Mouse (Mus musculus): ENCODE measurements around the gene Olfr410. TPM values are rescaled to one million over a fixed set of nuclear protein-coding genes. Genes with fewer than 3 reads are reported as not detected.

Gene Olfr410
- polyA plus RNA-seq, 1 experiment from 2014 or later = not detected

GRCm38 (mm10) chr11:74328781-74329180, 9.1 kb downstream of the Olfr410 start:
- Histone ChIP-seq H3K27me3 (ENCODE audit: control insufficient read depth, insufficient read depth, low read length) (no peaks in the 10 kb centered on the region), H3K9ac (replicated peaks; ENCODE audit: low read depth, low read length) (no peak overlapping the region), H3K4me2 (replicated peaks; ENCODE audit: low read depth, low read length) (no peak overlapping the region), H3K9me3 (ENCODE audit: control insufficient read depth, low read depth, low read length) (no peaks in the 10 kb centered on the region), H3K4me3 (ENCODE audit: low read depth, low read length) (no peak overlapping the region), H3K27ac (ENCODE audit: low read length) (no peak overlapping the region), H3K36me3 (ENCODE audit: control insufficient read depth, insufficient read depth, low read length) (no peaks in the 10 kb centered on the region), H3K4me1 (ENCODE audit: control insufficient read depth, insufficient read depth, low read length) (no peaks in the 10 kb centered on the region)
- no peak for ATAC-seq (ENCODE audit: insufficient number of reproducible peaks, insufficient read depth, low FRiP score, low read depth)

- H3K4me2 ChIP-seq (replicated peaks; ENCODE audit: low read depth, low read length) = no peak overlapping the region
- no peak overlapping the region for H3K4me3 ChIP-seq (ENCODE audit: low read depth, low read length)
- no peak overlapping the region for H3K9ac ChIP-seq (replicated peaks; ENCODE audit: low read depth, low read length)
- ATAC-seq (ENCODE audit: insufficient number of reproducible peaks, insufficient read depth, low FRiP score, low read depth) = no peak
- H3K4me1 ChIP-seq (ENCODE audit: control insufficient read depth, insufficient read depth, low read length) = no peaks in the 10 kb centered on the region
- H3K27me3 ChIP-seq (ENCODE audit: control insufficient read depth, insufficient read depth, low read length) = no peaks in the 10 kb centered on the region
- no peaks in the 10 kb centered on the region for H3K36me3 ChIP-seq (ENCODE audit: control insufficient read depth, insufficient read depth, low read length)
- no peaks in the 10 kb centered on the region for H3K9me3 ChIP-seq (ENCODE audit: control insufficient read depth, low read depth, low read length)
- H3K27ac ChIP-seq (ENCODE audit: low read length) = no peak overlapping the region
- WGBS = 68% methylated on average over 2 of the region's 2 CpGs
These were observed 11.8 kb downstream of the Olfr410 start for GRCm38 (mm10) chr11:74326044-74326443.

DNA sequence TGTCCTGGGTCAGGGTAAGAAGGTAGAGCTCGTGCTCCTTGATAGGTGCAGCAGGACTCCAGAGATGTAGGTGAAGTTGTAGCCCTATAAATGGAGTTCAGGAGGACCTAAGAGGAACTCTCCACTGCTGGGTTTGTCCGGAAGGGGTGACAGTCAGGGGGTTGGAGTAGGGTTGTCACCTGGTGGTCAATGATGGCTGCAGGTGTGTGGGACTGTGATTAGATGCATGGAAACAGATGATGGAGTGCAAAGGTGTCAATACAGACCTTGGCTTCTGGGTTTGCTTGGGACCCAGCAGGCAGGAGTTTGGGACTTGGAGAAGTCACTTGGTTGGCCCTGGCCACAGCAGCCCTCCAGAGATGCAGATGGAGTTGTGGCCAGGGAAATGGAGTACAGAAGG, 50.6 kb downstream of the Olfr410 start:
- ATAC-seq (ENCODE audit: insufficient number of reproducible peaks, insufficient read depth, low FRiP score, low read depth) = no peak
- no peaks in the 10 kb centered on the region for H3K4me1 ChIP-seq (ENCODE audit: control insufficient read depth, insufficient read depth, low read length)
- no peak overlapping the region for H3K27ac ChIP-seq (ENCODE audit: low read length)
- H3K36me3 ChIP-seq (ENCODE audit: control insufficient read depth, insufficient read depth, low read length) = no peaks in the 10 kb centered on the region
- H3K9me3 ChIP-seq (ENCODE audit: control insufficient read depth, low read depth, low read length) = no peaks in the 10 kb centered on the region
- WGBS = 74% methylated on average over 2 of the region's 2 CpGs
- no peak overlapping the region for H3K4me2 ChIP-seq (replicated peaks; ENCODE audit: low read depth, low read length)
- no peak overlapping the region for H3K9ac ChIP-seq (replicated peaks; ENCODE audit: low read depth, low read length)
- no peak overlapping the region for H3K4me3 ChIP-seq (ENCODE audit: low read depth, low read length)
- H3K27me3 ChIP-seq (ENCODE audit: control insufficient read depth, insufficient read depth, low read length) = no peaks in the 10 kb centered on the region

DNA sequence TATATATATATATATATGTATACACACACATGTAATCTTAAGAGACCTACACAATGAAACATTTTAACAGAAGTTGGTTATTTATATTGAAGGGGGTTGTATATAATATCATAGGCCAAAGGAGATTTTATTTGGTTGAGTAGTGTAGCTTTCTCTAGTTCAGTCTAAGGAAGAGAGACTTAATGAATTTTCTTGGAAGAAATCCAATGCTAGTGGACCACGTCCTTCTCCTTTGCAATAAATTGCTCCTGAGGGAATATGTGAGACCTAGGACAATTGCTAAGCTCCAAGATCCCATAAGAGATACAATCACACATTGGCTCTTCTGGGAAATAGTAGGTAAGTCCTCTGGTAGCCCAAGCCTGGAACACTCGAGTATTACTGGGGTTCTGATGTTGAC, 54.4 kb downstream of the Olfr410 start, which contains the start of gene Olfr59:
Gene Olfr59 (plus strand): TSS at position 301 of the 400 bp plus-strand sequence.
- no peaks in the 10 kb centered on the region for H3K36me3 ChIP-seq (ENCODE audit: control insufficient read depth, insufficient read depth, low read length)
- H3K4me2 ChIP-seq (replicated peaks; ENCODE audit: low read depth, low read length) = no peak within 1 kb of the TSS
- H3K4me3 ChIP-seq (ENCODE audit: low read depth, low read length) = no peak within 1 kb of the TSS
- no peaks in the 10 kb centered on the region for H3K27me3 ChIP-seq (ENCODE audit: control insufficient read depth, insufficient read depth, low read length)
- no peak within 1 kb of the TSS for H3K9ac ChIP-seq (replicated peaks; ENCODE audit: low read depth, low read length)
- ATAC-seq (ENCODE audit: insufficient number of reproducible peaks, insufficient read depth, low FRiP score, low read depth) = no peak
- H3K27ac ChIP-seq (ENCODE audit: low read length) = no peak within 1 kb of the TSS
- WGBS = 62% methylated on average over 2 of the region's 2 CpGs
- H3K4me1 ChIP-seq (ENCODE audit: control insufficient read depth, insufficient read depth, low read length) = no peaks in the 10 kb centered on the region
- H3K9me3 ChIP-seq (ENCODE audit: control insufficient read depth, low read depth, low read length) = 0 out of 2 replicates have a peak, but pooled peaks cover 4% of the 10 kb centered on the region

Other genes with a start within 250 kb of the Olfr410 start
- gene Olfr401, start 224.3 kb downstream of the Olfr410 start, polyA plus RNA-seq (2014; fragmentation: Nextera tagmentation; extraction: Ambion mirVana) = not detected in 2 replicates
- gene Olfr402, start 184.5 kb downstream of the Olfr410 start, polyA plus RNA-seq (2014; fragmentation: Nextera tagmentation; extraction: Ambion mirVana) = not detected in 2 replicates
- gene Olfr403, start 151.8 kb downstream of the Olfr410 start, polyA plus RNA-seq (2014; fragmentation: Nextera tagmentation; extraction: Ambion mirVana) = not detected in 2 replicates
- not detected in 2 replicates for gene Olfr43, start 126.7 kb downstream of the Olfr410 start, polyA plus RNA-seq (2014; fragmentation: Nextera tagmentation; extraction: Ambion mirVana)
- not detected in 2 replicates for gene Olfr406, start 78.2 kb downstream of the Olfr410 start, polyA plus RNA-seq (2014; fragmentation: Nextera tagmentation; extraction: Ambion mirVana)
- not detected in 2 replicates for gene Olfr59, start 54.3 kb downstream of the Olfr410 start, polyA plus RNA-seq (2014; fragmentation: Nextera tagmentation; extraction: Ambion mirVana)
- not detected in 2 replicates for gene Olfr411, start 14.6 kb upstream of the Olfr410 start, polyA plus RNA-seq (2014; fragmentation: Nextera tagmentation; extraction: Ambion mirVana)
- gene Olfr412, start 24.0 kb upstream of the Olfr410 start, polyA plus RNA-seq (2014; fragmentation: Nextera tagmentation; extraction: Ambion mirVana) = not detected in 2 replicates